Mouse (Mus musculus): ENCODE data around the gene Stard5. TPM values are rescaled to one million over a fixed set of nuclear protein-coding genes. Genes with fewer than 3 reads are reported as not detected.

Stard5 gene
- polyA plus RNA-seq, 1 experiment from 2014 or later, result 9.0 TPM

DNA sequence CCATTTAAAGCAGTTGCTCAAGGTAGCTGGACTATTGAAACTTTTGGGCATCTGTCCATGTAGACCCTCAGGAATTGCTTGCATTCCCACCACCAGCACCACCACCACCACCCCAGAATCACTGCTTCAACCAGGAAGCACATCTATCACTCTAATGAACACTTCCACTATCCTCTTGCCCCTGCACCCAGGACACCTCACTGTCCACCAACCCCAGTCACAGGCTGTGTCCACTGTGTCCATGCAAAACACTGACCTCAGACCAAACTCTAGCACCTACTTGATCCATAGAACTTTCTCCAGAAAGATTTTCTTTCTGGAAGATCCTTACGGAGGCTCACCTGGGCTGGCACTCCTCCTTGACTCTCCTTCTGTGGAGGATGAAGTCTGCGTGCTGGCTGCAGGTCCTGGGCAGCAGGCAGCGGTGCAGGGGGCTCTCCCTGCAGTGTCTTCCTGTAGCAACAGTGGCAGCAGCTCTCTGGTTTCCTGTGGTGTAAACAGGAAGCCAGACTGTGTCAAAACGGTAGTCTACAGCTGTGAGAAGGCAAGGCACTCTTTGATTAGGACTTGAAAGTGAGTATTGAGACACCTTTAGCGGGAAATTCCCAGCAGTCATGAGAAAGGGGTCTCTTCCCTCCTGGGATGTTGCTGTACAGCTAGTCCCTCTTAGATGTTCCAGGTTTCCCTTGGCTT, 23.3 kb downstream of the Stard5 start:
- 72% methylated on average over 5 of the region's 5 CpGs for WGBS

DNA sequence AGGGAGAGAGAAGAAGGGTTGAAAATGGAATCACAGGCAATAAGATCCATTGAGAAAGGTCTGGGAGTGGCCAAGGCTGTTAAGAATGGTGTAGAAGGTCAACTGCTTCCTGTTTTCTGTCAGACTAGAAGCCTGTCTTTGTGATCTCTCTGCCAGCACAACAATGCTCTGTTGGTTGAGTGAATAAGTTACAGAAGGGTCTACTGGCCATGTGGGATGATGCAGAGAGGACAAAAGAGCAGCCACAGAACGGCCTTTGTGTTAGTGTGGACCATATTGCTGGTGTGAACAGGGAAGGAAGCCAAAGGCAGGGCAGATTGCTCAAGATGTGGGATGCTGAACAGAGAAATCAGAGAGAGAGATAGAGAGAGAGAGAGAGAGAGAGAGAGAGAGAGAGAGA, 27.0 kb downstream of the Stard5 start:
- H3K4me1 ChIP-seq (replicated peaks), result no peaks in the 10 kb centered on the region
- H3K36me3 ChIP-seq, result no peaks in the 10 kb centered on the region
- H3K27me3 ChIP-seq, result no peaks in the 10 kb centered on the region
- H3K9me3 ChIP-seq, result no peaks in the 10 kb centered on the region
- H3K4me3 ChIP-seq (replicated peaks), result no peak overlapping the region
- no peak for ATAC-seq
- no peak overlapping the region for H3K27ac ChIP-seq
- WGBS, result 73% methylated on average over 1 of the region's 1 CpGs
- H3K9ac ChIP-seq (replicated peaks), result no peak overlapping the region
- H3K4me2 ChIP-seq (replicated peaks), result no peak overlapping the region

More for the DNA sequence above, 23.3 kb downstream of the Stard5 start:
- no peak overlapping the region for H3K9ac ChIP-seq (replicated peaks)
- no peaks in the 10 kb centered on the region for H3K36me3 ChIP-seq
- no peaks in the 10 kb centered on the region for H3K9me3 ChIP-seq
- H3K4me3 ChIP-seq (replicated peaks), result no peak overlapping the region
- no peak overlapping the region for H3K27ac ChIP-seq
- ATAC-seq, result no peak
- no peaks in the 10 kb centered on the region for H3K27me3 ChIP-seq
- H3K4me2 ChIP-seq (replicated peaks), result no peak overlapping the region
- H3K4me1 ChIP-seq (replicated peaks), result no peaks in the 10 kb centered on the region

DNA sequence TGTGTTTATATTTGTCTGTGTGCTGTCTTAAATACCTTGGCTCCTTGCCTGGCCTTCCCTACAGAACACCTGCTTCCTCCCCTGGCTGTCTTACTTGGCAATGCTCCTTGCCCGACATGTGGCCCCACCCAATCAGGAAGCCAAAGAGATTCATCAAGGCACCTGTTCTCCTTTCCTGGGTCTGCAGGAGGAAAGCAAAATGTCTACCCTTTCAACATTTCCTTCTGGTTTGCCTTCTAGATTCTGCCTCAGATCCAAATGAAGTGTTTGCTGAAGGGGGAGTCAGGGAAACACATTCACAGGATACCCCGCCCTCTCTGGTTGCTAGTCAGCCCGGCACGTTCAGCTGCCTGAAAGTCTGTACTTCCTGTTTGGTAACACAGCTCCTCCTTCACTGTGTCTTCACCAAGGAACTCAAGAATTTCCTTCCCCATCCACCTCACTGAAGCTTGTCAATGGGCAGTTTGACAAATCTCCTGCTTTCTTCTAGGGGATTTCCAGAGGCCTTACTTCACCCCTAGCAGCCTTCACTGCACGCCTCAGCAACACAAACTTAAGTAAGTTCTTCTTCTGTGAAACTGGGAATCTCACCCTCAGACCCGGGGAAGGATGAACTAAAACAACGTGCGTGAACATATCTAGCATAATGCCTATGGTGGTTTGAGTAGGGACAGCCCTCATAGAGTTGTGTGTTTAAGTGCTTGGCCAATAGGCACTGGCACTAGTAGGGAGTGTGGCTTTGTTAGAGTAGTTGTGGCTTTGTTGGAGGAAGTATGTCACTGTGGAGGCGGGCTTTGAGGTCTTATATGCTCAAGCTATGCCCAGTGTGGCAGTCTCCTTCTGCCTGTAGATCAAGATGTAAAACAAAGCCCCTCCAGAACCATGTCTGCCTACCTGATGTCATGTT, 27.7 kb downstream of the Stard5 start:
- no peaks in the 10 kb centered on the region for H3K9me3 ChIP-seq
- 93% methylated on average over 9 of the region's 9 CpGs for WGBS
- no peak for ATAC-seq

DNA sequence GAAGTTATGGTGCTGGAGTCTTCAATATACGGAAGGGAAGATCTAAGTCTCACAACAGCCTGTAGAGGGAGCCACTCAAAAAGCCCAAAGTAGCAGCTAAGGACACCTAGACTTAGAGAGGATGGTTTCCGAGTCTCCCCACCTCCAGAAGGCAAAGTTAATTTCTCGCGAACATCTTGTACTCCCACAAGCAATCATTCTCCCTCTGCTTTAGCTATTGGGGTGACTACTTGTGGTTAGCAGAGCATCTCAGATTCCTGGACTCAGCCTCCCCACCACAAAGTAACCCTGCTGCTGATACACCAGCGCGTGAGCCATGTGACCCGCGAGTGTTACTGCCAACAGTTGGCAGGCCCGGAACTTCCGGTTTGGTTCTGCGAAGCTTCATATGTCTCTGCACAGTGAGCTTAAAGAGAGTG, 28.5 kb downstream of the Stard5 start:
- WGBS, result 94% methylated on average over 11 of the region's 11 CpGs
- Histone ChIP-seq H3K27me3 (no peaks in the 10 kb centered on the region), H3K9me3 (no peaks in the 10 kb centered on the region), H3K4me2 (replicated peaks) (no peak overlapping the region), H3K9ac (replicated peaks) (no peak overlapping the region), H3K4me1 (replicated peaks) (no peaks in the 10 kb centered on the region), H3K27ac (no peak overlapping the region), H3K4me3 (replicated peaks) (no peak overlapping the region), H3K36me3 (no peaks in the 10 kb centered on the region)
- ATAC-seq, result no peak

More for the DNA sequence above, 27.7 kb downstream of the Stard5 start:
- no peaks in the 10 kb centered on the region for H3K36me3 ChIP-seq
- no peaks in the 10 kb centered on the region for H3K27me3 ChIP-seq
- no peak overlapping the region for H3K4me3 ChIP-seq (replicated peaks)
- no peak overlapping the region for H3K9ac ChIP-seq (replicated peaks)
- H3K4me2 ChIP-seq (replicated peaks), result no peak overlapping the region
- no peaks in the 10 kb centered on the region for H3K4me1 ChIP-seq (replicated peaks)
- H3K27ac ChIP-seq, result no peak overlapping the region

DNA sequence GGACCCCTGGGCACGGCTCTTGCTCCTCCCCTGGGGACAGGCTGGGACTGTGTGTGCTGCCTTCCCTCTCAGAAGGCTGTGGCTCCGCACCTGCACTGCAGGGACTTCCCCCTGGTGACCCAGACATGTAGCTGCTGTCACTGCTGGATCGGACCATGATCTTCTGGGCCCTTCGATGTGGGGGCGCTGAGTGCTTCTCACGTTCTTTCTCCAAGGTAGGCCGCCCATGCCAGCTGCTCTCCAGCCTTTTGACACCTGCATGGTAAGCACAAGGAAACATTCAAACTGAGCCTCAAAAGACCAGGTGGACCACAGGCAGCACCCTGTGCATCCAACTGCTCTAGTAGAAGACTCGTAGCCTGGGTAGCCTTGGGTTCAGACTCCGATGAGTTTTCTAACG, 29.3 kb downstream of the Stard5 start:
- no peak for ATAC-seq
- Histone ChIP-seq H3K4me1 (replicated peaks) (no peaks in the 10 kb centered on the region), H3K9ac (replicated peaks) (no peak overlapping the region), H3K4me2 (replicated peaks) (no peak overlapping the region), H3K36me3 (no peaks in the 10 kb centered on the region), H3K27me3 (no peaks in the 10 kb centered on the region), H3K9me3 (no peaks in the 10 kb centered on the region), H3K4me3 (replicated peaks) (no peak overlapping the region), H3K27ac (no peak overlapping the region)
- 89% methylated on average over 10 of the region's 10 CpGs for WGBS

DNA sequence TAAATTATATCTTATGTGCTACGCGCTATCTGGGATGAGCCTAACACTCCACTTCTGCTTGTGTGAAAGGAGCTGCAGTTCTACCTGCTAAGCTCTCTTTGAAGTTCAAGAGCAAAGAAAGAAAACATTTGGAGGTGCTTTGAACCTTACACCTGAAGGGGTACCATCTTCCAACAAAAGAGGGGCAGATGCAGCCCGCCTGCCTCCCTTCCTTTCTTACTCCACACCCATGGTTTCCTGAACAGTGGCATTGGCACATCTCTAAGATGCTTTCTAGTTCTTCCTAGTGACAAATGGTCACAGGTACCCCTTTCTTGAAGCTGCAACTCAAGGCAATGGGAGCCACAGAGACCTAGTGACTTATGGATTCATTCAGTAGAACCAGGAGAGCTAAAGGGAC, 30.0 kb downstream of the Stard5 start:
- no peak for ATAC-seq
- Histone ChIP-seq H3K27me3 (no peaks in the 10 kb centered on the region), H3K9ac (replicated peaks) (no peak overlapping the region), H3K4me2 (replicated peaks) (no peak overlapping the region), H3K4me1 (replicated peaks) (no peaks in the 10 kb centered on the region), H3K4me3 (replicated peaks) (no peak overlapping the region), H3K27ac (no peak overlapping the region), H3K36me3 (no peaks in the 10 kb centered on the region), H3K9me3 (no peaks in the 10 kb centered on the region)
- 97% methylated on average over 3 of the region's 3 CpGs for WGBS

DNA sequence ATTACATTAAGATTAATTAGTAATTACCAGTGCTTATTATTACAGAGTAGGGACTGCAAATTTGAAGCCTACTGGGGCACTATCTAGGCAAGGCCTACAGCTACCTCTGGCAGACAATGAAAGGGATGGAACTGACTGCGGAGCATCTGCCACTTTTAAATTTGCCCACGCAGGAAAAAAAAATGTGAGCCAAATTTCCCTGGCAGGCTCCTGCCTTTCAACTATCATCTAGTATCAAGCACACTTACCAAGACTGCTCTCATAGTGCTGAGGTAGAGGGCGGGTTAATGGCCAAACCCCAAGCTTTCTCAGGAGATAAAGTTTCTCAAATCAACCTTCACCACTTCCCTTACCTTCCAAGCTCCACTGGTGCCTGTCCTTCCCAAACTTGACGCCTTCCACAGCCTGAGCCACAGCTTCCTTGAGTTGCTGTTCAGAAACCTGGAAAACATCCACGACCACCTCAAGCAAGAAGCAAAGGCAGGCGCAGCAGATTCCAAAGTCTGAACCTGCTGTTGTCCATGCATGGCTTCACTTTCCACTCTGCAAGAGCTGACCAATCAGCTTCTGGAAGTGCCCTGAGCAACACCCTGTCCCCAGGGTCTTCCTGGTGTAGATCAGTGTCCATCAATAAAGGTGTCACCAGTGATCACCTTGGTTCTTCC, 31.1 kb downstream of the Stard5 start:
- H3K4me1 ChIP-seq (replicated peaks), result no peaks in the 10 kb centered on the region
- no peak overlapping the region for H3K4me3 ChIP-seq (replicated peaks)
- no peak overlapping the region for H3K4me2 ChIP-seq (replicated peaks)
- H3K27me3 ChIP-seq, result no peaks in the 10 kb centered on the region
- H3K27ac ChIP-seq, result no peak overlapping the region
- WGBS, result 94% methylated on average over 6 of the region's 6 CpGs
- no peak for ATAC-seq
- H3K36me3 ChIP-seq, result no peaks in the 10 kb centered on the region
- H3K9ac ChIP-seq (replicated peaks), result no peak overlapping the region
- no peaks in the 10 kb centered on the region for H3K9me3 ChIP-seq

DNA sequence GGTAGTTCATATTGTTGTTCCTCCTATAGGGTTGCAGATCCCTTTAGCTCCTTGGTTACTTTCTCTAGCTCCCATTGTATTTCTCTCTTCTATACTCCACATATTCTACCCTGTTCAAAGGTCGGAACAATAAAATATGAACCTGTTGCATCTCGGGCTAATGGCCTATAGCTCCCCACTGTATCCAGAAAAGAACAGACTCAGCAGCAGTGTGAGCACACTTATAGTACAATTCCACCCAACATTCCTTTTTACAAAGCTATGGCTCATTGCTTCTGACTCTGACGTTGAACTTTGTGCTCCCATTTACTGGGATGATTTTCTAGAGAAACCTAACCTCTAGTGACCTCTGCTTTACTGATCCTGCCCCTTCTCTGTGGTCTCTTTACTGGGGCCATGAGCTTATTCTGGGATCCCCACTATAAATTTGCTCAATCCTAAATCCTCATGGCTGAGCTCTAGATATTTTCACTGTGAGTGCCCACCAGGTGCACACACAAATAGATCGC, 34.4 kb downstream of the Stard5 start:
- Histone ChIP-seq H3K36me3 (no peaks in the 10 kb centered on the region), H3K27ac (no peak overlapping the region), H3K27me3 (no peaks in the 10 kb centered on the region), H3K9ac (replicated peaks) (no peak overlapping the region), H3K4me2 (replicated peaks) (no peak overlapping the region), H3K4me3 (replicated peaks) (no peak overlapping the region), H3K9me3 (no peaks in the 10 kb centered on the region), H3K4me1 (replicated peaks) (no peaks in the 10 kb centered on the region)
- ATAC-seq, result no peak
- WGBS, result 91% methylated on average over 4 of the region's 4 CpGs

DNA sequence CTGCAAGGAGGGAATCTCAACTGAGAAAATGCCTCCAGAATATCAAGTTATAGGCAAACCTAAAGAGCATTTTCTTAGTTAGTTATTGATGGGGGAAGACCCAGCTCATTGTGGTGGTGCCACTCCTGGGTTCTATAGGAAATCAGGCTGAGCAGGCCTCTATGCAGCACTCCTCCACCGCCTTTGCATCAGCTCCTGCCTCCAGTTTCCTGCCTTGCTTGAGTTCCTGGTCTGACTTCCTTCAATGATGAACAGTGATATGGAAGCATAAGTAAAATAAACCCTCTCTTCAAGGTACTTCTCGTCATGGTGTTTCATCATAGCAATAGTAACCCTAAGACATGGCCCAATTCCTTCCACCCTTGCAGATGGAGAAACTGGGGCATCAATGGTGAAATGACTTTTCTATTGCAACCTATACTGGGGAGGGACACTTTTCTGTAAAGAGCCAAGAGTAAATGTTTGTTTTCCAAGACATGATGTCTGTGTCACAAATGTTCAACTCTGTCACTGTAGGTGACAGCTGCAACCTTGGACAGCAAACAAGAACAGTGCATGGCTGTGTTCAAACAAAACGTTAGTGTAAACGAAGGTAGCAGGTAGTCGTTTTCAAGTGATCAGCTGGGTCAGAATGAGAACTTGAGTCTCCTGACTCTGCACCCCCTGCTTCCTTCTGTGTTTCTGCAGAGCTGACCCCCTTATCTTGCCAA, 36.3 kb downstream of the Stard5 start:
- WGBS, result 81% methylated on average over 5 of the region's 5 CpGs
- H3K9ac ChIP-seq (replicated peaks), result no peak overlapping the region
- no peak overlapping the region for H3K27ac ChIP-seq
- H3K36me3 ChIP-seq, result no peaks in the 10 kb centered on the region
- no peak for ATAC-seq
- no peak overlapping the region for H3K4me3 ChIP-seq (replicated peaks)
- no peaks in the 10 kb centered on the region for H3K27me3 ChIP-seq
- no peaks in the 10 kb centered on the region for H3K4me1 ChIP-seq (replicated peaks)
- H3K4me2 ChIP-seq (replicated peaks), result no peak overlapping the region
- H3K9me3 ChIP-seq, result no peaks in the 10 kb centered on the region

DNA sequence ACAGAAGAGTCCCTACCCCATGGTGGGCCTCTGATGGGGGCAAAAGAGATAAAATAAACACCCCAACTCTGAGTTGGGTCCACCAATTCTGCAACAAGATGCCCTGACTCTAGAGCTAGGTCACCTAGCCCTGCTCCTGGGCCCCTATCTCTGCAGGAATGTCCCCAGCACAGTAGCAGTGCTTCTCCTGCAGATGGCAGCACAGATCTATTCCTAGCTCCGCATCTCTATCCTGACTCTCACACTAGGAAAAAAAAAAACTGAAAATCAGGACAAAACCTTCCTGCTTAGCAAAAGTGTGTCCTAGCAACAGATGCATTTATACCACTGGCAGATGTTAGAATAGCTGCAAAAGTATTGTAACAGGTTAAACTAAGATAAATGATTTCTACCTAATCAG, 37.0 kb downstream of the Stard5 start:
- ATAC-seq, result 0 out of 2 replicates have a peak, but pooled peaks have one; percentile 60
- Histone ChIP-seq H3K27ac (no peak overlapping the region), H3K4me3 (replicated peaks) (no peak overlapping the region), H3K9ac (replicated peaks) (no peak overlapping the region), H3K27me3 (no peaks in the 10 kb centered on the region), H3K36me3 (no peaks in the 10 kb centered on the region), H3K4me2 (replicated peaks) (no peak overlapping the region), H3K9me3 (no peaks in the 10 kb centered on the region), H3K4me1 (replicated peaks) (no peaks in the 10 kb centered on the region)
- 17% methylated on average over 1 of the region's 1 CpGs for WGBS

DNA sequence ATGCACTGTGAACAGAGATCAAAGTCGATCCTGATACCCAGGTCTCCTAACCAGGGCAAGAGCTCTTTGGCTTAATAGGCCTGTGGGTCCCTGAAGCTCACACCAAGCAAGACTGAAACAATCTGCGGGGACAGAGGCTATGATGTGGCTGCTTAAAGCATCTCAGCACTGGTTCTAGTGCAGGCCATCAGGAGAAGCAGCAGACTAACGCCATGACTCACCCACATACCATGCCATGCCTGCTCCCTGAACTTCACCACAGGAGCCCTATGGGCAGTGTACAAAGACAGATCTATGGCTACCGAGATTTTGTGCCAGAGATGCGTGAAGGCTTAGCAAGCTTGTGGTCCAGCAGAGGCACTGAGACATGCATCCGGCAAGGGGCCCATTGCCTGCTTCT, 39.8 kb downstream of the Stard5 start:
- Histone ChIP-seq H3K4me1 (replicated peaks) (no peaks in the 10 kb centered on the region), H3K27ac (no peak overlapping the region), H3K27me3 (no peaks in the 10 kb centered on the region), H3K9ac (replicated peaks) (no peak overlapping the region), H3K4me3 (replicated peaks) (no peak overlapping the region), H3K36me3 (no peaks in the 10 kb centered on the region), H3K4me2 (replicated peaks) (no peak overlapping the region), H3K9me3 (no peaks in the 10 kb centered on the region)
- ATAC-seq, result no peak
- 88% methylated on average over 6 of the region's 6 CpGs for WGBS
